Mouse (Mus musculus): Measurements from ENCODE around the gene Mrps16.

The Mrps16 gene

DNA sequence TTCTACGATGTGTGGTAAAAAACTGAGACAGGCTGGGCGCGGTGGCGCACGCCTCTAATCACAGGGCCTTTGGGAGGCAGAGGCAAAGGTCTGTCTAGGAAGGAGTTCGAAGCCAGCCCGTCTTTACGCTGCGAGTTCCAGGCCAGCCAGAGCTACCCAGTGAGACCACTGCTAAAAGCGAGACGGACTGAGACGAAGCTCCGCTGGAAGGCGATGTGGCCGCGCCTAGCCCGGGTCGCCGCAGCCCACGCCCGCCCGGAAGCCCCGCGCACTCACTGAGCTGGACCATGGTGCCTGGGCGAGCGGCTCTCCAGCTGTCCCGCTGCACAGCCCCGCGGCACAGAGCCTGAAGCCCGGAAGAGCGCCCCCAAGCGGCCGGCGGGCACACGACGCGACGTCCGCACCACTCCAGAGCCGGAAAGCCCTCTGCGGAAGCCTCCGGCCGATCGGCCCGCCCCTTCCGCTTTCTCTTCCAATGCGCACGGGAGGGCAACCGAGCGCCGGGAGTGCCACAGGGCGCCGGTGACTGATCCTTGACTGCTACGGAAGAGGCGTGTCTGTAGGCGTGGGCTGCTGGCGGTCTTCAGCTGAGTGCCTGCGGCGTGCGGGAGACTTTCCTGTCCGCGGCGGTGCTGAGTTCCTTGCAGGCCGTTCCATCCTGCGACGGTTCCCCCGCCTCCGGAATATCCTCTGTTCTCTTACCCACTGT lies at the start of gene Mrps16:
Mrps16 (minus strand) TSS at position 430 of the 709 bp plus-strand sequence.
- peak; percentile 94 for DNase-seq (ENCODE audit: low read depth, low spot score)

DNA sequence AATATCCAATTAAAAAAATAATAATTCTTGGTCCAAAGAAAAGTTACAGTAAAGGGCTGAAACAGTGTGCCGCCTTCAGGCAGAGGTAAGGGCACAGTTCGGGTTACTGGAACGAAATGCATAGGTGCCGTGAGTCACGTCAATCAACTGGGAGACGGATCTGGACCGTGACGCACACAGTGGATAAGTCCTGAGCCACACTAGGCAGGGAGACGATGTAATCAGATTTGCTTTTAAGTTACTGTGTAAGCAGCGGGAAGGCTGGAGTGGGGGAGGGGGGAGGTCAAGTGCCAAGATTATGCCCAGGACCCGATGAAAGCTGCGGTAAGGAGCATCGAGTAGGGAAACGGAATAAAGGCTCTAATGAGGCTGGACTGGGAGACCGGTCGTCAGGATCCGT lies 48.8 kb upstream of the Mrps16 start:
- no peak for DNase-seq (ENCODE audit: low read depth, low spot score)

DNA sequence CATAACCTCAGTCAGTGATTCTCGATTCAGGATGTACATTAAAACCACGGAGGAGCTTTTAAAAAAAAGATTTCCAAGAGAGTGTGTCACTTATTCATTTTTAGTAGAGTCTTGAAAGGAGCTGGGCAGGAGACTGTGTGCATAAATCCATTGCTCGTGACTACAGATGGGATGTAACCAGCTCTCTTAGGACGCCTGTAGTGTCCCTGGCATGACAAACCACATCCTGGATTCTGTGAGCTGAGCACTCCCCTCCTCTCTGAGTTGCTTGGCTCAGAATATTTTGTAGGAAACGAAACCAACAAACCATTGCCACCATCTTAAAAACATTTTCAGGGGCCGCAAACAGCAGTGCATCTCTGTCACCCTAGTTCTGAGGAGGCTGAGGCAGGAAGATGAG lies 43.5 kb upstream of the Mrps16 start:
- DNase-seq (ENCODE audit: low read depth, low spot score), result no peak

DNA sequence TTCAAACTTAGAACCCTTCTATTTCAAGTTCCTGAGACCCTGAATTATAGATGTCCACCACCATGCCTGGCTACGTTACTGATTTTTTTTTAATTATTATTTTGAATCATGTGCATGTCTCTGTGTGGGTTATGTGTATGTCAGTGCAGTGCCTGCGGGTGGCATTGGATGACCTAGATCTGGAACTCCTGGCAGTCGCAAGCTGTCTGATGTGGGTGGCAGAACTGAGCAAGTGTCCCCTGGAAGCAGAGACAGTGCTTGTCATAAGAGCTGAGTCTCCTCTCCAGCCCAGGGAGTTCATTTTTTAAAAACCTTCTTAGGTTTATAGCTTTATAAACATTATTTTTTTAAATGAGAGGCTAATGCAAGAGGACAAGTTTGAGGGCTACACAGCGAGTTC lies 39.0 kb upstream of the Mrps16 start:
- DNase-seq (ENCODE audit: low read depth, low spot score), result no peak

DNA sequence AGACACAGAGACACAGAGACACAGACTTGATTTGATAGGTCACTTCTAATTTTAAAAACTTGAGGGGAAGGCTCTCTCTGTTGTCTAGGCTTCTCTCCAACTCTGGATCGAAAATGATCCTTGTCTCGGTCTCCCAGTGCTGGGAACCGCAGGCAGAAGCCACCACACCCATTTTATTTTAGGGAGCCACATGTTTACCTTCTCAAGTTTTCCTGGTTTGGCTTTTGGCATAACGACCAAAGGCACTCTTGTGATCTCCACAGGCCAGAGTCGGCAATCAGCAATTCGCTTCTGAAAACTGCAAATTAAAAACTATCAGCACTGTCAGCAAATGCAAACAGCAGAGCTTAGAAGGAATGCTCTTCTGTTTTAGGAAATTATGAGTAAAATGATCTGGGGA lies 38.3 kb upstream of the Mrps16 start:
- DNase-seq (ENCODE audit: low read depth, low spot score), result no peak

DNA sequence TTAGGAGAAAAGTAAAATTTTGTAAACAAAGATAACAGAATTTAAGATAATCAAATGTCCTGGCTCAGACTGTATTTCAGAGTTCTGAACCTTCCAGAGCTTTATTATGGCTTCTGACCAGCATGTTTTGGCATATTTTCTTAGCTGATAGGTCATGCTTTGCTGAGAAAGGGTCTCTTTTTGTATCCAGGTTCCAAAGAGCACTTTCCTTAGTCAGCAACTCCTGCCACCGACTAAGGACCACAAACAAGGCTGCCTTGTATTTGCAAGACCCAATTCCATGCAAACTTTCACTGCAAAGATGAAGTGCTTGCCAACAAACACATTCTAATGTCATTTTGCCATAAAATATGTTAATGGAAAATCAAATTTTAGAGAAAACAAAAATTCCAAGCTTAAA lies 36.4 kb upstream of the Mrps16 start:
- no peak for DNase-seq (ENCODE audit: low read depth, low spot score)

DNA sequence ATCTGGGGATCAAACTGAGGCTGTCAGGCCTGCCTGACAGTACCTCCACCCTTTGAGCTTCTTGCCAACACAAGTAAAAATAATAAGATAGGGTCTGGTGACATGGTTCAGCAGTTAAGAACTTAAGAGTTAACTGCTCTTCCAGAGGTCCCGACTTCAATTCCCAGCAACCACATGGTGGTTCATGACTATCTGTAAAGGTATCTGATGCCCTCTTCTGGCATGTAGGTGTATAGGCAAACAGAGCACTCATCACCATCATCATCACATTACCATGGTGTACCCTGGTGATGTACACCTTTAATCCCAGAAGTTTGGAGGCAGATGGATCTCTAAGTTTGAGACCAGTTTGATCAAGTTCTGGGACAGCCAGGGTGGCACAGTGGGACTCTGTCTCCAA lies 35.2 kb upstream of the Mrps16 start:
- no peak for DNase-seq (ENCODE audit: low read depth, low spot score)

DNA sequence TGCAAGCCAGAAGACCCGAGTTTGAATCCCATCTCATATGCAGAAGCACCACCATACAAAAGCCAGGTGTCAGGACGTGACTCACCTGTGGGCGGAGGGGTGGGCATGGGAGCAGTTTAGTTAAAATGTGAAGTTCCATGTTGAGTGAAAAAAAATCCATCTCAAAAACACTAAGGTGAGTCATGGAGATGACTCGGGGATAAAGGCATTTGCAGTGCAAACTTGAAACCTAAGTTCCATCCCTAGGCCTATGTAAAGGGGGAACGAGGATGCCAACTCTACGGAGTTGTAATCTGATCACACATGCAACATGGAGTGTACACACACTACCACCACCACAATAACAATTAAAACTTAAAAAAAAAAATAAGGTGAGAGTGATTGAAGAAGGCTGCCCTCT lies 29.6 kb upstream of the Mrps16 start:
- peak; percentile 79 for DNase-seq (ENCODE audit: low read depth, low spot score)

DNA sequence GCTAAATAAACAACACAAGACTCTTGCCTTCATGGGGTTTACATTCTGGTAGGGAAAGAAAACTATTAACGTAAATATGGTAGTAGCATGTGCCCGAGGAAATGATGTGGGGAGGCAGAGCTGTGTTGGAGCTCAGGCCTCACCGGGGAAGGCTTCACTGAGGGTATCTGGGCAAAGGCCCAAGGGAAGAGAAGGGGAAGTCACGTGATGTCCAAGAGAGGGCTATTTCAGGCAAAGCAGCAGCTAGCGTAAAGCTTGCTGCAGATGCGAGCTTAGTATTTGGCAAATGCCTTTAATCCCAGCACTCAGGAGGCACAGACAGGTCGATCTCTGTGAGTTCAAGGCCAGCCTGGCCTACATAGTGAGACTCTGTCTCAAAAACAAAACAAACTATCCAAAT lies 28.8 kb upstream of the Mrps16 start:
- DNase-seq (ENCODE audit: low read depth, low spot score), result no peak

DNA sequence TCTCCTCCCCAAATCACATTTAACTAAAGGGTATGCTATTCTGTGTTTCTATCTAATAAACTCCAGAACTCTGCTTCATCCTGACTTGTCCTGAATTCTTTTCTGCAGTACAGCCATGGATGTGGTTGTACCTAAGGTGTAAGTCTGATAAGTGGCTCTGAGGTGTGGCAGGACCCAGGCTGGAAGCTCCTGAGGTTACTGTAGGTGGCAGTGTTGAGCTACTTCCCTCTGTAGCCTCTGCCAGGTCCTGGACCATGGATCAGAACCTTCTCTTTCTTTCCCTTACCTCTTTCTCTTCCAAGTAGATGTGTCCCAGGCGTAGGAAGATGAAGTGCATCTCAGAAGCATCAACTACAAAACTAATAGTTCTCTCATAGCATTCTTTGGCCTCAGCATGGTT lies 6.6 kb upstream of the Mrps16 start:
- peak; percentile 69 for DNase-seq (ENCODE audit: low read depth, low spot score)

DNA sequence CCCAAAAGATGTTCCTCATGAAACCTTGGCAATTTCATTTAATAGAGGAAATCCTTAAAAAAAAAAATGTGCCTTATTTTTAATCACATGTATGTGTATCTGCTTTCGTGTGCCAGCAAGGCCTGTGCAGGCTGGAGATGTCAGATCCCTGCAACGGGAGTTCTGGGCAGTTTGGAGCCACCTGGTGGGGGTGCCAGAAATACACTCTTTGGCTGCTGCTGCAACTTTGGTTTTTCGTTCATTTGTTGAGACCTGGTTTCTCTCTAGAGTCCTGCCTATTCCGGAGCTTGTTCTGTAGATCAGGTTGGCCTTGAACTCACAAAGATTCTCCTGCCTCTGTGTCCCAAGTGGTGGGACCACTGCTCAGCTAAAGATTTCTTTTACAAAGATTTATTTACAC lies 5.4 kb upstream of the Mrps16 start:
- DNase-seq (ENCODE audit: low read depth, low spot score), result peak; percentile 54

DNA sequence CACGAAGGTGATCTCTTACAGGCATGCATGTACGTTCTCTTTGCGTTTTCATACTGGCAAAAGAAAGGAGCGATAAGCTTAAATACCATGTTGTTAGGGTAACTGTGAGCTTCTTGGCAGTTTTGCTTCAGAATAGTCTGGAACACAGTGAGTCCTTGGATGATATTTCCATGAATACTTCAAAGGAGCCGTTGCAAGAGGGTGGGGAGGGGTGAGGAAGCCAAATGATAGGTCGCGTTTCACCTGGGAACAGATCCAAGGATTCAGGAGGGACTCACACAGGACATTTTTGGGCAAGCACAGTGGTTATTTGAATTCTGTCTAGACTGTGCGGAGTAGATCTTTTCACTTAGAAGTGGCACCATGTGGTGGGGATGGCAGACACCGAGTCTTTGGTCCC lies 3.8 kb upstream of the Mrps16 start:
- DNase-seq (ENCODE audit: low read depth, low spot score), result no peak

DNA sequence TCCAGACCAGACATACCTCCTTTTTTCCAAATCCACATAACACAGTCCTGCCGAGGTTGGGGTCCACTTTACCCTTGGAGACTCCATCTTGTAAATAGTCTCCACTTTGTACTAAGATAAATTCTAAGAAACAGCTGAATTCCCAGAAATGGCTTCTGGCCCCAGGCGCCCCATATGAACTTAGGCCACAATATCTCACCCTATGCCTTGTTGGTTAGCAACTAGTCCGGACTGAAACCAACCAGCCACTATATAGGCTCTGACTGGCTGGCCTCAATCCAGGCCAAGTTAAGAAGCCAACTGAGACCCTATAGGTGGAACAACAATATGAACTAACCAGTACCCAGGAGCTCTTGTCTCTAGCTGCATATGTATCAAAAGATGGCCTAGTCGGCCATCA lies 1.1 kb downstream of the Mrps16 start:
- peak; percentile 18 for DNase-seq (ENCODE audit: low read depth, low spot score)

DNA sequence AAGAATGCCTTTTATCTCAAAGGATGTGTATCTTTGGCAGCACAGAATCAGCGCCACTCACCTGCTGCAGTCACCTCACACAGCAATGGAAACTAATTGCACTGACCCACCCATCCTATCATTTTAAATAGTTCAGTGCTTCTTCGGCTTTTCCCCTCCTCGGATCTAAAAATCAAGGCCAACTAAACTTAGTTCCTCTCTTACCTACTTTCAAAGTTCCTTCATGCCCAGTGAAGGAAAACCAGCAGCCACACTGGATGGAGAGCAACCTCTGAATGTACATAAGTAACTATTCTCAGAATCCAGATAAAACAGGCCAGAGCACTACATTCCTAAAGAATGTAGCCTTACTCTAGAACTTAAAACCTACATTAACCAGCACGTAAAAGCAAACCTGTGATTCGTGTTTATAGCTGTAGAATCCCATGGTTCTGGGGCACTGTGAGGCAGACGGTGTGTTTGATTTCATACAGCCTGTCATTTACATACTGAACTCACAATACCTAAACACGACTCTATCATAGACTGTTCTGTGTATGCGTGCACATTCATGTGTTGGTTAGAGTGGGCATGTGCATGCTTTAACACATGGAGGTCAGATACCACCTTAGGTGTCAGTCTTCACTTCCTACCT lies 3.9 kb downstream of the Mrps16 start:
- no peak for DNase-seq (ENCODE audit: low read depth, low spot score)

DNA sequence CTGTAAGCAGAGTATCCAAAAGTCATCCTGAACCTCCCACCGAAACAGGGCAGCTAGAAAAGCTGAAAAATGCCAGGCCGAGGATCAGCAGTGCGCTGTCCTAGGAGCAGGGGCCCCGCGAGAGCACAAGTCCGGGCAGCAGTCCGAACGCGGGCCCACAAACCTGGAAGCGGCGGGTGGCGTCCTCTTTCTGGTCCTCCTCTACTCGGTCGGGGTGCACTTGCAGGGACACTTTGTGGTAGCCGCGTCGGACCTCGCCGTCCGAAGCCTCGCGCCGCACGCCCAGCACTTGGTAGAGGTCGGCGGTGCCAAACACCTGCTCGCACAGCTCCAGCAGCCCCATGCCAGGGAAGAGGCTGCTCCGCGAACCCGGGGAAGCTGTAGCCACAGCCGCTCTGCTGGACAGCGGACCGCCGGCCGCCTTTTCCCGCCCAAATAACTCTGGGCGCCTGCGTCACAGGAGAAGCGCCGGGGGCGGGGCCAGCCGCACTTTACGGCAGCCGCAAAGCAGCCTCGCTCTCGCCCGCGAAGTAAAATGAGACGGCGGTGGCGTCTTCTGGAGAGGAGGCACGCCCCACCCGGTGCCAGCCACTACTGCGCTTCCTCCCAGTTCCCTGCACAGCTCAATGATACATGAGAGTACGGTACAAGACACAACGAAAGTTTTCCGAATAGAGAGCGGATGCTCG lies 4.8 kb downstream of the Mrps16 start, which contains the start of gene Dnajc9:
Dnajc9 (minus strand) TSS at position 470 of the 689 bp plus-strand sequence.
- DNase-seq (ENCODE audit: low read depth, low spot score), result peak; percentile 86

DNA sequence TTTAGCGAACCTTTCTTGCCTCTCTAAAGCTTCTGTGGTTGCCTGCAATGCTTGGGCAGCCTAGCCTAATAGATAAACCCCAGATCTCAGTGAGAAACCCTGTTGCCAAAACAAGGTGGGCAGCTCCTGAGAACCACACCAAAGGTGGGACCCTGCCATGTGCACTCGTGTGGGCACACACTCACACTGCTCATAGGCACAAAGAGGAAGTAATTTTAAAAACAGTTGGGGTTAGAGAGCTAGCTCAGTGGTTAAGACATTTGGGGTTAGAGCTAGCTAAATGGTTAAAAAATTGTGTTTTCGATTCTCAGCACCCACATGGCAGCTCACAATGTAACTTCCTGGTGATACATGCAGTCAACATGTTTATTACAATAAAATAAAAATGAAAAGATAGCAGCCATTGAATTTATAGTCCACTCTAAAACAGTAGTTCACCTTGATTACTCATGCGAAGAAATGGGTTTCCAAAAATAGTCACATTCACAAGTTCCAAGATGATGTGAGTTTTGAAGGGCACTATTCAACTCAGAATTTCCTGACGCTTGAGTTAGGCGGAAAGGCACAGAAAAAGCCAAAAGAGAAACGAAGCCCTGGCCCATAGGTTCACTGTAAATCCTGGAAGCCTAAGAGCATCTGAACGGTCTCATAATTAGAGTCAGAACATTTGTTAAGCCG lies 13.5 kb downstream of the Mrps16 start:
- DNase-seq (ENCODE audit: low read depth, low spot score), result no peak

DNA sequence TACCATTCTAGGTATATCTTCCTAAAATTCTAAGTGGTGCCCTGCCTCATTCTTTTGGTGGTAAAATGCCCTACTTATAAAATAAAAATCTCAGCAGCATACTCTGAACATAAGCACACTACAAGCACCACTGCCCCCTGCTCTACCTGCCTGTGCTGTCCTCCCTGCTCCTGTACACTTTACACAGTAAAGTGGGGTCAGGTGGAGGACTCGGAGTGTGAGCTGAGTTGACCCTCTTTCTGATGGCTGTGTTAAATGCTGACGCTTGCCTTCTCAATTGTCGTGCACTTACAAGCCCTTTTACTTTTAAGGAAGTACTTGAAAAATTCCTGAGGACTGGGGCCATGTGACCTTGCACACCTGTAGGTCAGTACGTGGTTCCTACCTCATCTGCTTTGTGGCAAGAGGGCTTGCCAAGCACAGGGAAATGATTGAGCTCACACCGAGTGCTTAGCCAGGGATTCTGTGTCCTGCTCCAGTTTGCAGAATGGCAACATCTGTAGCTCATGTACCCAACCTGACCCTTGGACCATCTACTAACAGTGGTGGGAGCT lies 14.3 kb downstream of the Mrps16 start:
- DNase-seq (ENCODE audit: low read depth, low spot score), result no peak

DNA sequence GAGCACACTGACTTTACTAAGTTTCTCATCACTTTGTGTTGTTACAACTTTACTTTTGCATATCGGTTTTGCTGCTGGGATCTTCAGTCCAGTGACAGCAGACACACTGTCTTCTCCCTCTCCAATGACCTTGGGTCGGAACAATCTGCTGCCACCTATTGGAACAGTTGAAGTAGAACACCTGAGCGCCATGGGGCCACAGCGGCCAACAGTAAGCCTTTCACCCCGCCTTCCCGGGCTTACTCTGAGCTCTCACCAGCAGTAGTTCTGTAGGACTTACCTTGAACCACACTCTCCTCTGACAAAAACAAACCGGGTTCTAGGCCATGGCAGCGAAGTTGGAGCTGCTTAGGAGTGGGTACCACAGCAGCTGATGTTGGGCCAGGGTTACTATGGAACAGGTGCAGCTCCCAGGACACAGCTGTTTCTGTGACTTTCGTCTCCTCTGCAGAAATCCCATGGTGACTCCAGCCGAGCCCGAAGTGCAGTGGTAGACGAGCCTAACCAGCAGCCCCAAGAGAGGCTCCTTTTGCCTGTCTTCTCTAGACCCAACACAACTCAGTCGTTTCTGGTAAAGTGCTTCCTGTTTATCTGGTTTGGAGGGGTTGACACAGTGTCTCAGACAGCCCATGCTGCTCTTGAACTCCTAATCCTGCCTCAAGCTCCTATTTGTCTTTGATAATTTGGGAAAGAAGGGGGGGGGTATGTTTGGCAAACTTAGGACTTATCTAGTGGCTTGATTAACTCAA lies 14.9 kb downstream of the Mrps16 start:
- peak; percentile 16 for DNase-seq (ENCODE audit: low read depth, low spot score)

DNA sequence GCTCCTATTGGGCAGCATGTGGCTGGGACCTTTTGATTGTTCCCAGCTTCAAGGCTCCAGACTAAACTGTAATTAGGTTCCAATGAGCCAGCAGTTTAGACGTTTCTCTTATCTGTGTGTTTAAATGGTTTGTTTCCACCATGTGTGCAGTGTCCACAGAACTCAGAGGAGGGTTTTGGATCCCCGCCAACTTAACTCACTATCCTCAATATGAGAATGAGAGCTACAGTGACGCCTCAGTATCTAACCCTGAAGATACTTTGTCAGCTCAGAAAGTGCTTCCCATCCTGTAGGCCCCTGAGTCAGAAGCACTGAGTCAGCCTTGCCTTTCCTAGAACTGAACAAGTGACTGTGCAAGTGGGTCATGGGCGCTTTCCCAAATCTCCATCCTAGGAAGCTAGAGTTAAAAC lies 16.3 kb downstream of the Mrps16 start:
- peak; percentile 17 for DNase-seq (ENCODE audit: low read depth, low spot score)

DNA sequence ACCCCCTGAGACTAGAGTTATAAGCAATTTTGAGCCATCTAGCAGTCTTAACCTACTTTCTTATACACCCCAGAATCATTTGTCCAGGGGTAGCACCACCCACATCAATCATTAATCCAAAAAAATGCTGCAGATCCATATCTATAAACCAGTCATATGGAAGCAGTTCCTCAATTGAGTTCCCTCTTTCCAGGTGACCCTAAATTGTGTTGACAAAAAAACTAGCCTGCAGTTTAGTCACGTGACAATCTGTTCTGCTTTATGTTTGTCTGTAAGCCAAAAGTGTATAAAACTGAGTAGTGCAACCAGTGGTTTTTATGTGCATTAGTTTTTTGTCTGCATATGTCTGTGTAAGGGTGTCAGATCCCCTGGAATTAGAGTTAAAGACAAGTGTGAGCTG lies 21.6 kb downstream of the Mrps16 start:
- DNase-seq (ENCODE audit: low read depth, low spot score), result no peak

DNA sequence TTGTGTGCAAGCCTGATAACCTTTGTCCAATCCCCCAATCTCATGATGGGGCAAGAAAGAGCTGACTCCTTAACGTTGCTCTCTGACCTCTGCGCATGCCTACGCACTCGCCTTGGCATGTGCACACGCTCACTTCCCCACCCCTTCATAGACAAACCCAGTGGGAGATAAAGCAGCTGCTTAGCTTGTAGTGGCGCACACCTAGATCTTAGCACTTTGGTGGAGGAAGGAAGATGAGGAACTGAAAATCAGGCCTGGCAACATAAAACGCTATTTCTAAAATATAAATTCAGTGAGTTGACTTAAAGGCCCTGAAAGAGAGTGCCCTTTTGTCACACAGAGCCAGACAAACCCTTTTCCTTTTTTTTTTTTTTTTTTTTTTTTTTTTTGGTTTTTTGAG lies 22.6 kb downstream of the Mrps16 start:
- DNase-seq (ENCODE audit: low read depth, low spot score), result no peak
